Mouse (Mus musculus): ENCODE results near the gene Lrrc20. TPM values are rescaled to one million over a fixed set of nuclear protein-coding genes. Genes with fewer than 3 reads are reported as not detected.
A peak's percentile ranks its signal among the peaks of the same experiment; 100 is the strongest.

The Lrrc20 gene
- polyA plus RNA-seq, 1 experiment from 2014 or later: 12.4 TPM

GRCm38 (mm10) chr10:61476440-61477165 is 1.0 kb downstream of the Lrrc20 start:
- peak overlapping the region; percentile 75 for H3K9ac ChIP-seq
- H3K4me1 ChIP-seq: peaks cover 12% of the 10 kb centered on the region
- H3K27ac ChIP-seq: peak overlapping the region; percentile 56
- H3K27me3 ChIP-seq: no peaks in the 10 kb centered on the region
- H3K4me2 ChIP-seq: peak overlapping the region; percentile 98
- WGBS: 2% methylated on average over 15 of the region's 15 CpGs
- H3K36me3 ChIP-seq: no peaks in the 10 kb centered on the region
- ATAC-seq (ENCODE audit: insufficient number of reproducible peaks, insufficient read depth, low FRiP score, low TSS enrichment, low read depth): 0 out of 2 replicates have a peak, but pooled peaks have one; percentile 1
- peak overlapping the region; percentile 70 for H3K4me3 ChIP-seq
- H3K9me3 ChIP-seq: no peaks in the 10 kb centered on the region

- Histone ChIP-seq H3K27me3 (no peaks in the 10 kb centered on the region), H3K36me3 (no peaks in the 10 kb centered on the region), H3K9me3 (no peaks in the 10 kb centered on the region), H3K4me2 (no peak overlapping the region), H3K4me1 (peaks cover 12% of the 10 kb centered on the region), H3K4me3 (no peak overlapping the region), H3K9ac (no peak overlapping the region), H3K27ac (no peak overlapping the region)
- ATAC-seq (ENCODE audit: insufficient number of reproducible peaks, insufficient read depth, low FRiP score, low TSS enrichment, low read depth): no peak
- 95% methylated on average over 10 of the region's 10 CpGs for WGBS
Measured at GRCm38 (mm10) chr10:61479461-61479860, 3.9 kb downstream of the Lrrc20 start.

- WGBS: 89% methylated on average over 4 of the region's 4 CpGs
- H3K4me3 ChIP-seq: no peak overlapping the region
Measured at GRCm38 (mm10) chr10:61479927-61480326, 4.3 kb downstream of the Lrrc20 start.

DNA sequence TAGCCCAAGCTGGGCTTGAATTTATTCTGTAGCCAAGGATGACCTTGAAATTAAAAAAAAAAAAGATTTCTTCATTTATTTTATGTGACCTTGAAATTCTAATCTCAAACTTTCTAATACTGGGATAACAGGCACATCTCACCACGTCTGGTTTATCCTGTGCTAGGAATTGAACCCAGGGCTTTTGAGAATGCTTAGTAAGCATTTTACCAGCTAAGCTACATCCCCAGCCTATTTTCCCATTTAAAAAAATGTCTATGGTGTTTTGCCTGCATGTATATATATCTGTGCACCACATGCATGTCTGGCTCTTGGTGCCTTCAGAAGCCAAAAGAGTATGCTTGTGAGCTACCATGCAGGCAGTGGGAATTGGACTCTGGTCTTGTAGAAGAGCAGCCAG is 4.9 kb downstream of the Lrrc20 start:
- no peak for ATAC-seq (ENCODE audit: insufficient number of reproducible peaks, insufficient read depth, low FRiP score, low TSS enrichment, low read depth)
- no peaks in the 10 kb centered on the region for H3K9me3 ChIP-seq
- H3K27me3 ChIP-seq: no peaks in the 10 kb centered on the region
- H3K27ac ChIP-seq: no peak overlapping the region
- H3K4me1 ChIP-seq: peaks cover 6% of the 10 kb centered on the region
- 69% methylated on average over 1 of the region's 1 CpGs for WGBS
- no peaks in the 10 kb centered on the region for H3K36me3 ChIP-seq
- no peak overlapping the region for H3K4me2 ChIP-seq
- H3K9ac ChIP-seq: no peak overlapping the region
- H3K4me3 ChIP-seq: no peak overlapping the region

More at GRCm38 (mm10) chr10:61479927-61480326, 4.3 kb downstream of the Lrrc20 start:
- H3K9ac ChIP-seq: no peak overlapping the region
- H3K4me1 ChIP-seq: peaks cover 9% of the 10 kb centered on the region
- H3K27ac ChIP-seq: no peak overlapping the region
- H3K27me3 ChIP-seq: no peaks in the 10 kb centered on the region
- no peak overlapping the region for H3K4me2 ChIP-seq
- no peaks in the 10 kb centered on the region for H3K9me3 ChIP-seq
- no peaks in the 10 kb centered on the region for H3K36me3 ChIP-seq
- no peak for ATAC-seq (ENCODE audit: insufficient number of reproducible peaks, insufficient read depth, low FRiP score, low TSS enrichment, low read depth)

DNA sequence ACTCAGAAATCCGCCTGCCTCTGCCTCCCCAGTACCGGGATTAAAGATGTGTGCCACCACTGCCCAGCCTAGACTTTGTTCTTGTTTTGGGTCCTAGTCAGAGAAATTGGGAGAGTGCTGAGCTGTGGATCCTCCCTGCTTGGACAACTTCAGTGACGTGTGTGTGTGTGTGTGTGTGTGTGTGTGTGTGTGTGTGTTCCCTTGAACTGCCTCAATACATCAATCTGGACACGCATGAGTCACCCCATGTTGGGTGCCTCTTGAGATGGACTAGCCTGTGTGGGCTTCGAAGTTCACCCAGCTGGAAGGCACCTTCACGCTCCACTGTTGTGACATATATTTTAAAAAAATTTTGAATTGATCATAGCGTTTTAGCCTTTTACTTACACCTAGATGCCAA is 7.2 kb downstream of the Lrrc20 start:
- Histone ChIP-seq H3K4me2 (no peak overlapping the region), H3K9me3 (no peaks in the 10 kb centered on the region), H3K36me3 (no peaks in the 10 kb centered on the region), H3K4me3 (no peak overlapping the region), H3K27ac (no peak overlapping the region), H3K9ac (no peak overlapping the region), H3K27me3 (no peaks in the 10 kb centered on the region), H3K4me1 (no peaks in the 10 kb centered on the region)
- WGBS: 90% methylated on average over 7 of the region's 7 CpGs
- ATAC-seq (ENCODE audit: insufficient number of reproducible peaks, insufficient read depth, low FRiP score, low TSS enrichment, low read depth): no peak

DNA sequence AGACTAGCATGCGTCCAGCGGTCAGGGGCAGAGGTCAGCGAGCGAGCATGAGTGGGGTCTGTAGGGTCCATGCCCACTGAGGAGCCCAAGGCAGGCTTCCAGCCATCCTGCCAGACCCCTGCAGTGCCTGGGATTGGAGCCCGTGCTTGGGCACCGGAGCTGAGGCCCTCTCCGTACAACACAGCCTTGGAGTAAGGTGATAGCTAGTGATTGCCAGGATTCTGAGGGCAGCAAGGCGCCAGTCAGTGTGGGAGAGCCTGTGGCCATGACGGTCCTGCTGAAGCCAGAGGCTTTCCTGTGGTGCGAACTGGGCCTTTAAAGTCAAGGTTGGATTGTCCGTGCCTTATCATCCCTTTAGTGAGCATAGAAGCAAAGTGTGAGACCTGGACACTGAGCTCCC is 9.2 kb downstream of the Lrrc20 start:
- 0 out of 2 replicates have a peak overlapping the region, but pooled peaks have one; percentile 17 for H3K9ac ChIP-seq
- 81% methylated on average over 11 of the region's 11 CpGs for WGBS
- no peak overlapping the region for H3K4me2 ChIP-seq
- no peaks in the 10 kb centered on the region for H3K36me3 ChIP-seq
- no peak for ATAC-seq (ENCODE audit: insufficient number of reproducible peaks, insufficient read depth, low FRiP score, low TSS enrichment, low read depth)
- no peaks in the 10 kb centered on the region for H3K27me3 ChIP-seq
- no peaks in the 10 kb centered on the region for H3K9me3 ChIP-seq
- H3K4me3 ChIP-seq: no peak overlapping the region
- no peak overlapping the region for H3K27ac ChIP-seq
- no peaks in the 10 kb centered on the region for H3K4me1 ChIP-seq

DNA sequence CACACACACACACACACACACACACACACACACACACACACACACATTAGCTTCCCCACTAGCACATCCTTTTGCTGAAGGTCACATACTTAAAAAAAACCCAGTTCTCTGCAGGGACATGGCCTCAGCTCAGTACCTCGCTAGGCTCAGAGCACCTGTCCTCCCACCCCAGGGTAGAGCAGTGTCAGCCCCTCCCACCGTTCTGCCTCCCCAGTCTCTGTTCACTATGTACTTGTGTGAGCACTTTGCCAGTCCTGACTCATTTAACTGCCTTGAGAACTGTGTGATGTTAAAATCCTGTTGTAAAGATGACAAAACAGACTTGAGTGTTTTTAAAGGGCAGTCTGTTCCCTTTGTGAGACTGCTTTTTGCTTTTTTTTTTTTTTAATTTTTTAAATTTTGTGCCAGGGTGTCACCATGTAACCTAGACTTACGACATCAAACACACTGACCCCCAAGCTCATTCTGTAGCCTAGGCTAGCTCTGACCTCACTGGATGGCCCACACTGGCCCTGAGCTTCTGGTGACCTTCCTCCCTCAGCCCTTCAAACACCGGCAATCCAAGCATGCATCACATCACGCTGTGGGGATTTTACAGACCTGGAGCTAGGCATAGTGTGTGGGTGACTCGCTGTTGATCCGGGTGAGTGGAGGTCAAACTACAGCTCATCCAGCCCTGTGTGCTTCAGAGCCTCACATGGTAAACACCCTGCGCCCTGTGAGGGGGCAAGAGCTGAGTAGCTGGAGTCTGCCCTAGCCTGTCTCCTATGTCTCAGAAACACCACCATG is 11.1 kb downstream of the Lrrc20 start:
- 82% methylated on average over 8 of the region's 8 CpGs for WGBS
- Histone ChIP-seq H3K27ac (no peak overlapping the region), H3K9me3 (no peaks in the 10 kb centered on the region), H3K9ac (no peak overlapping the region), H3K4me2 (no peak overlapping the region), H3K4me3 (no peak overlapping the region), H3K27me3 (no peaks in the 10 kb centered on the region), H3K4me1 (peaks cover under 1% of the 10 kb centered on the region; the same call in 1 of the 2 replicates), H3K36me3 (no peaks in the 10 kb centered on the region)
- ATAC-seq (ENCODE audit: insufficient number of reproducible peaks, insufficient read depth, low FRiP score, low TSS enrichment, low read depth): no peak

- WGBS: 77% methylated on average over 6 of the region's 6 CpGs
- ATAC-seq (ENCODE audit: insufficient number of reproducible peaks, insufficient read depth, low FRiP score, low TSS enrichment, low read depth): no peak
- no peak overlapping the region for H3K27ac ChIP-seq
Measured at GRCm38 (mm10) chr10:61488522-61489110, 13.0 kb downstream of the Lrrc20 start.

DNA sequence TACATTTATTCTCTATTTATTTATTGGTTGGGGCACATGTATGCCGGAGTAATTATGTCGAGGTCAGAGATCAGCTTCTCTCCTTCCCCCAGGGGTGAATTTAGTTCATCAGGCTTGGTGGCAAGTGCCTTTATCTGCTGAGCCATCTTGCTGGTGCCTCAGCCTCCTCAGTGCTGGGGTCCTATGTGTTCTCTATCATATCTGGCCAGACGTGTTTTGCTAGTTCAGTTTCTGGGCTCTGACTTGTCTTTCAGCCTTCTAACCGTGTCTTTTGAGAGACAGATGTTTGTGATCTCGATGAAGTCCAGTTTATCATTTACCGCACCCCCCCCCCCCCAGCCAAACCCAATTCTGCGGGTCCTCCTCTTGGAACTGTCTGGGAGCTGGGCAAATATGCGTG is 16.0 kb downstream of the Lrrc20 start:
- no peak overlapping the region for H3K4me3 ChIP-seq
- no peak overlapping the region for H3K27ac ChIP-seq
- no peak for ATAC-seq (ENCODE audit: insufficient number of reproducible peaks, insufficient read depth, low FRiP score, low TSS enrichment, low read depth)
- H3K4me2 ChIP-seq: no peak overlapping the region
- WGBS: 27% methylated on average over 8 of the region's 8 CpGs
- H3K9ac ChIP-seq: no peak overlapping the region
- peaks cover 24% of the 10 kb centered on the region for H3K4me1 ChIP-seq
- H3K36me3 ChIP-seq: no peaks in the 10 kb centered on the region
- H3K27me3 ChIP-seq: no peaks in the 10 kb centered on the region
- no peaks in the 10 kb centered on the region for H3K9me3 ChIP-seq

More at GRCm38 (mm10) chr10:61488522-61489110, 13.0 kb downstream of the Lrrc20 start:
- no peaks in the 10 kb centered on the region for H3K36me3 ChIP-seq
- no peak overlapping the region for H3K4me2 ChIP-seq
- no peak overlapping the region for H3K4me3 ChIP-seq
- no peaks in the 10 kb centered on the region for H3K27me3 ChIP-seq
- peaks cover 4% of the 10 kb centered on the region; the same call in 1 of the 2 replicates for H3K4me1 ChIP-seq
- H3K9ac ChIP-seq: no peak overlapping the region
- no peaks in the 10 kb centered on the region for H3K9me3 ChIP-seq

- Histone ChIP-seq H3K4me2 (no peak overlapping the region), H3K4me3 (no peak overlapping the region), H3K4me1 (peaks cover 28% of the 10 kb centered on the region), H3K27ac (no peak overlapping the region), H3K27me3 (no peaks in the 10 kb centered on the region), H3K9me3 (no peaks in the 10 kb centered on the region), H3K36me3 (no peaks in the 10 kb centered on the region), H3K9ac (no peak overlapping the region)
- no peak for ATAC-seq (ENCODE audit: insufficient number of reproducible peaks, insufficient read depth, low FRiP score, low TSS enrichment, low read depth)
- WGBS: 4% methylated on average over 11 of the region's 11 CpGs
Measured at GRCm38 (mm10) chr10:61492040-61492439, 16.4 kb downstream of the Lrrc20 start.

DNA sequence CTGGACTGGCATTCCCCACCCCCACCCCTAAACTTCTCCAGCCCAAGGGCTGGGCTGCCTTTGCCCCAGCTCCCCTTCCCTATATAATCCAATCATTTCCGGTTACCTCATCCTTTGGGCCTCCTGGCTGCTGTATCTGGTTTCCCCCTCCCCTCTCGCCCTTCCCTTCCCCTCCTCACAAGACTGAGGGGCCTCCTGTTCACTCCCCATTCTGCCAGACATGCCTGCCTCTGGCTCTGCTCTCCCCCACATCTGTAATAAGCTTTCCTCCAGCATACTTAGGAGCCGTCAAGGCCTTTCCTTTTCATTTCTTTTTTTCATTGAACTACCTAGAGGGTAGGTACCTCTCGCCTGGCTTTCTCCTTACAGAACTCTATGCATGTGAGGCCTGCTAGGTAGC is 19.9 kb downstream of the Lrrc20 start:
- H3K9me3 ChIP-seq: no peaks in the 10 kb centered on the region
- H3K4me3 ChIP-seq: no peak overlapping the region
- no peaks in the 10 kb centered on the region for H3K36me3 ChIP-seq
- peak overlapping the region; percentile 85 for H3K27ac ChIP-seq
- 18% methylated on average over 4 of the region's 4 CpGs for WGBS
- ATAC-seq (ENCODE audit: insufficient number of reproducible peaks, insufficient read depth, low FRiP score, low TSS enrichment, low read depth): no peak
- no peaks in the 10 kb centered on the region for H3K27me3 ChIP-seq
- peaks cover 35% of the 10 kb centered on the region for H3K4me1 ChIP-seq
- peak overlapping the region; percentile 49; the same call in 1 of the 2 replicates for H3K9ac ChIP-seq
- H3K4me2 ChIP-seq: no peak overlapping the region; the same call in 1 of the 2 replicates
